Mouse (Mus musculus) heart, adult 18-20 months (tissue): ENCODE measurements at regions not wholly inside any gene's neighbourhood (a gene's known extent, or its start where the extent isn't known, plus 50 kb on each side); places are given as distances from the start of the nearest gene placed in this dataset.
"Not testable (repeated sequence)": the region's sequence is repeated elsewhere in the genome, so short reads cannot be mapped to it uniquely, and the experiment has no call there.

Source experiments
- DNase-seq, 2 experiments: peaks; one replicate each; pipeline ENCODE4 v3.0.0; 2021 to 2022; ENCODE audit warnings: mixed read lengths in 1 of 2

GRCm38 (mm10) chr7:75360874-75361273 lies 51.8 kb upstream of the Sv2b start:
- no peak for DNase-seq

- DNase-seq: no peak
Measured at GRCm38 (mm10) chr7:75362541-75362940, 53.5 kb upstream of the Sv2b start.

- DNase-seq: no peak
Measured at GRCm38 (mm10) chr7:75365480-75365879, 56.4 kb upstream of the Sv2b start.

DNA sequence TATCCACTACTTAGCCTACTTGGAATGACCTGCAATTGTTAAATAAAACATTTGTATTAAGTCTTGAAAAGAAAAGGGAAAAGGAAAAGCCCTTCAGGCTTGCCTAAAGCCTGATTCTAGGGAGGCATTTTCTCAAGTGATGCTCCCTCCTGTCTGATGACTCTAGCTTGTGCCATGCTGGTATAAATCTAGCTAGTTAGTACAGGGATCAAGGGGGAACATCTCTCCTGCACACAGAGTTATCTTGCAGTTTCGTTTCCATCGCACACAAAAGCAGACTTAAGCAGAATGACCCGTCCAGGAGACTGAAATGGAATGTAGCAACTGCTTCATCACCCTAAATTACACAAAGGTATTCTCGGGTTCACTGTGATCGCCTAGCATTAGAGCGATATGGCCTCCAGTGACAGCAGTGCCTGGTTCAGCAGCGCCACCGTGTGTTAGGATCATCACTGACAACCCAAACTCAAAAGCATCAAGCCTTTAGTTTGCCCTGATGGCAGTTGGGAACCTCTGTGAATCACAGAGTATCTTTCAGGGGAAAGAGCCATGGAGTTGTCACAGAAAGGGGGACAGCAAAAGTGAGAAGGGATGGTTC lies 57.3 kb upstream of the Sv2b start:
- peak; percentile 64 to 87 for DNase-seq

DNA sequence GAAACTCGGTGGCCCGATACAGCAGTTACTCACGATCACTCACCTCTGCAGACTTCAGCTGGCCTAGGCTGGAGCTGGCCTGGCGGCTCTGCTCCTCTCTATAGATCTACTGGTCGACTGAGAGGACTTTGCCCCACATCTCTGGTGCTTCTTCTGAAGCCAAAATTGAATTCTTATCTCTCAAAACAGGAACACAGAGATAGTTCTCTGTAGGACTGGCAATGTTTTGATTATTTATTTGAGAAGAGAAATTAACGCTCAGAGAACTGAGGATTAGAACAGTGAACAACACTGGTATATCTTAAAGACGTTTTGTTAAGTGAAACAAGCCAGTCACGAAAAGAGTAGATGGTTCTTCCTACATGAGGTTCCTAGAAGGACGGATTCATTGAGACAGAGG lies 59.3 kb upstream of the Sv2b start:
- DNase-seq: no peak

DNA sequence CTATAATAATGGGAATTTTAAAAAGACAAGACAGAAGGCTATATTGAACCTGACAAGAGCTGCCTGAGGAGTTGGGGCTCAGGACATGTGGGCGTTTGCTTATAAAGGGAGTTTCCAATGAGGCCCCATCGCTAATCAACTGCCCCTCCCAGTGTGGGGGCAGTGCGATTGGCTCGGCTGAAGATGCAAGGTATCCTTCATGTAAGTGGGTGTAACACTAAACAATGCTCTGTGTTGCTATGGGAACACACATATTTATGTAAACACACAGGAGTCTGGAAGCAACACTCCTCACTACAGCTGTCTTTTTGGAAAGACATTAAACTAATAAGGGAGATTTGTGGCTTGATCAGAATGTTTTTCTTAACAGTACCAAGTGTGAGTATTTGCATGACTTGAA lies 60.3 kb upstream of the Sv2b start:
- DNase-seq: no peak

GRCm38 (mm10) chr7:75370595-75371519 lies 61.8 kb upstream of the Sv2b start:
- DNase-seq: peak; percentile 87 to 93

- DNase-seq: no peak
Measured at GRCm38 (mm10) chr7:75371520-75371876, 62.4 kb upstream of the Sv2b start.

GRCm38 (mm10) chr7:75371991-75372390 lies 62.9 kb upstream of the Sv2b start:
- peak; percentile 40 to 60 for DNase-seq

- peak; percentile 32 to 37 for DNase-seq
Measured at GRCm38 (mm10) chr7:75372892-75373444, 63.9 kb upstream of the Sv2b start.

DNA sequence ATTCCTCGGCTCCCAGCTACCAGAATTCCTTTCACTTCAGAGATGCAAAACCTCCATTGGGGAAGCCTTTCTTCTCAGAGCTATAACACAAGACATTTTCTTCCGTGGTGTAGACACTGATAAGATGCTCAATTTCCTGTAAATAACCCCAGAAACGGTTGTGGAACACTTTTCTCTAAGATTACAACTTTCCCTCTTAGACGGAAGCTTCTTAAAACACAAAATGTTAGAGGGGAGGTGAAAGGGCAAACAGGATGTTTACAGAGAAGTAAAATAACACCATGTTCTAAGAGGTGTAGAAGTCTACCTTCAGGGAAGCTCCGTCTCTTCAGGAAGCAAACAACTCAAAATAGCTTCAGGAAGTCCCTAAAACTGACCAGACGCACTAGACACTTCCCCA lies 65.4 kb upstream of the Sv2b start:
- no peak for DNase-seq

DNA sequence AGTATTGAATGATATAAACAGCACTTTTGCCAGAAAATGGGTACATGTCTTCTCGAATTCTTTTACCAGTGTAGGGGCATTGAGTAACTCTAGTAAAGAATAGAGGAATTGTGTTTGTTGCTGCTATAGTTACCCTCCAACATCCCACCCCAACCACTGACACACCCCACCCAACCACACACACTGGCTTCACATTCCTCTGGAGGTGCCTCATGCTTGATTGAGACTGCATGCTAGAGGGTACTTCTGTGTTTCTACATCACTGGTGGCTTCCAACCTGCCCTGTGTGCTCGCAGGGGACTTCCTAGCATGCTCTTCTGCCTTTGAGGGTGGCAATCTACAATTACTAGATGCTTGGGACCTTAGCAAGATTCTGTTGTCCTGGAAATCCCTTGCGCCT lies 70.5 kb upstream of the Sv2b start:
- DNase-seq: no peak

GRCm38 (mm10) chr7:75384506-75384911 lies 70.8 kb upstream of the Akap13 start:
- peak in 1 of 2 experiments; percentile 27 for DNase-seq

DNA sequence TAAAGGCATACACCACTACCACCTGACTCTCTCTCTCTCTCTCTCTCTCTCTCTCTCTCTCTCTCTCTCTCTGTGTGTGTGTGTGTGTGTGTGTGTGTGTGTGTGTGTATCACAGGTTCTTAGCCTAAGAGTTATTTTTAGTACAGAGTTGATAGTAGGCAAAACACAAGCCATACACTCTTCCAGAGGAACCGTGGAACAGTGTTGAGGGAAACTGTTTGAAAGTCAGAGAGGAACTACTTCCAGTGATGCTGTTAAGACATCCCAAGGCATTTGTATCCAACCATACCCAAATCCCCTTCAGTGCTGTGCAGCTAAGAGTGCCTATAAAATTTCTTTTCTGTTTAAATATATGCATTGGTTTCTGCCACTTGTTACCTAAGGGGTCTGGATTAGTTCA lies 68.3 kb upstream of the Akap13 start:
- no peak for DNase-seq

- no peak for DNase-seq
Measured at GRCm38 (mm10) chr7:75387821-75388431, 67.4 kb upstream of the Akap13 start.

GRCm38 (mm10) chr7:75390162-75390561 lies 65.2 kb upstream of the Akap13 start:
- DNase-seq: no peak

- no peak for DNase-seq
Measured at GRCm38 (mm10) chr7:75392783-75393182, 62.6 kb upstream of the Akap13 start.

DNA sequence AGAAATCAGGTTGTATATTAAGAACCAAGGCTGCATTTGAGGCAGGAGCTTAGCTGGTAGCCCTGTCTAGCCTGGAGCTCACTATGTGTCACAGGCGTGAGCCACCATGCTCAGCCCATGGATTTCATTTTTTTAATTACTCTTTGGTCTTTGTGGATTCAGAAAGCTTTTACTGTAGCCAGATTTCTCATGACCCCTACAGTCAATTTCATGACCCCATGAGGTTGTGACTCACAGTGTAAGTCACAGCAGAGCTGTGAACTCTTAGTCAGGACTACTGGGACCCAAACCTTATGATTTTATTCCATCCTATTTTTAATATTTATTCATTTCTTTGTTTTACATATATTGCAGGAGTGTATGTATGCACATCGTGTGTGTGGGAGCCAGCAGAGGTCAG lies 61.9 kb upstream of the Akap13 start:
- DNase-seq: no peak

DNA sequence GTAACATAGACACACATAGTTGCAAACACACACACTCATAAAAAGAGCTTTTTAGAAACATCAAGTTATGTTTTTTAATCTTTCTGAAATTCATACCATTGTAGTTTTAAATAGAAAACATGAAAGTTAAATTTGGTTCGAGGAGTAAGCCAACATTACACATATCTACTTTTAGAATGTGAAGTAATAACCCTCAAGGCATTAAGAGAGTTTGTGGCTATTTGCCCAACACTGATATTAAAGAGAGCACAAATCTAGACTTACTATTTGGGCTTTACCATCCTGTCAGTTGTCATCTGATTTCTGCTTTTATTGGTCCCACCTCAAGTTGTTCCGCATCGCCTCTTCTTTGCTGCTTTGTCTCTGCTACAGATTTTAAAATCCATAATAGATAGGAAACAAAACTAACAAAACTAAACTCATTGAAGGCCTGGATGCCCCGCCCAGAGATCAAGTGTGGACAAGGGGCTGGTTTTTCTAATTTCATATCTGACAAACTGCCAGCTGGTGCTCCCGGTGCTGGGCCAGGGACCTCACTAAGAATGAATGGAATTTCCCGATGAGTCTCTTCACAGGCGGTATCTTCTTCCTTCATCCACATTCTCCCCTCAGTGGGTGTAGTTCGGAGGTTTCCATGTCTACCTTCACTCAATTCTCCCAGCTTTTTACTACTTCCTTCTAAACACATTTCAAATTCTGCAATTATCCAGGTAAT lies 60.3 kb upstream of the Akap13 start:
- no peak for DNase-seq

- DNase-seq: peak; percentile 61 to 70
Measured at GRCm38 (mm10) chr7:75397559-75397958, 57.8 kb upstream of the Akap13 start.

DNA sequence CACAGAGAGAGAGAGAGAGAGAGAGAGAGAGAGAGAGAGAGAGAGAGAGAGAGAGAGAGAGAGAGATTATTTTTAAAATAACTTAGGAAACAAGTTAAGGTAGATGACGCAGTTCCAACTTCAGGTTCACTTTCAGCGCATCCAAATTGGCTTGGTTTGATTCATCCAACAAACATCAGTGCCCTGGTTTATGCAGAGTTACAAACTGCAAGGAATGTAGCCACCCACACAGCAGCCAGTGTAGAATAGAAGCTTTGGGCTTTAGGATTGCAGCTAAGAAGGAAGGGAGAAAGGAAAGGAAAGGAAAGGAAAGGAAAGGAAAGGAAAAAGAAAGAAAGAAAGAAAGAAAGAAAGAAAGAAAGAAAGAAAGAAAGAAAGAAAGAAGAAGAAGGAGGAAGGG lies 56.9 kb upstream of the Akap13 start:
- not testable (repeated sequence) for DNase-seq
